Mouse (Mus musculus) ovary, postnatal 14 days (tissue): Measurements from ENCODE around the gene Sync.

Experiments used
- DNase-seq: peaks from one replicate; pipeline ENCODE4 v3.0.0; 2022; ENCODE audit warnings: low spot score

Sync gene

DNA sequence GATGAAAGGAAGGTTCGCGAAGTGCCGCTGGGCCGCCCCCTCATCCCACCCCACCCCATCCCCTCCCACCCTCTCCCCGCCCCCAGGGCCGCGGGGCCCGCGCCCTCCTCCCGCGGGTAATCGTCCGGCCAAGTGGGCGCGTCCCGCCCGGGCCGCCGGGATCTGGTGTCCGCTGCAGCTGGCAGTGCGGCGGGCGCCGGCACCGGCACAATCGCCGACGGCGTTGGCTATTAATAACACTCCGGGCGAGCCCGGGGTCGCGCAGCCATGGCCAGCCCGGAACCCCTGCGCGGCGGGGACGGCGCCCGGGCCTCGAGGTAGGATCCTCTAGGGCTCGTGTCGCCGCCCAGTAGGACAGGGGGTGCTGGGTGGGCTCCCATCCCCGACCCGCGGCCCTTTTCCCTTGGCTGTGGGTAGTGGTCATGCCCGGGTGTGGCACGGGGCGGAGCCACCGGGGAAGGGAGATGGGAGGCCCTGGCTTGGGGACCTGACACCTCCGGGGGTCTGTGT is at the start of gene Sync:
Sync (plus strand) TSS at position 146 of the 510 bp plus-strand sequence.
- peak; percentile 31 for DNase-seq

DNA sequence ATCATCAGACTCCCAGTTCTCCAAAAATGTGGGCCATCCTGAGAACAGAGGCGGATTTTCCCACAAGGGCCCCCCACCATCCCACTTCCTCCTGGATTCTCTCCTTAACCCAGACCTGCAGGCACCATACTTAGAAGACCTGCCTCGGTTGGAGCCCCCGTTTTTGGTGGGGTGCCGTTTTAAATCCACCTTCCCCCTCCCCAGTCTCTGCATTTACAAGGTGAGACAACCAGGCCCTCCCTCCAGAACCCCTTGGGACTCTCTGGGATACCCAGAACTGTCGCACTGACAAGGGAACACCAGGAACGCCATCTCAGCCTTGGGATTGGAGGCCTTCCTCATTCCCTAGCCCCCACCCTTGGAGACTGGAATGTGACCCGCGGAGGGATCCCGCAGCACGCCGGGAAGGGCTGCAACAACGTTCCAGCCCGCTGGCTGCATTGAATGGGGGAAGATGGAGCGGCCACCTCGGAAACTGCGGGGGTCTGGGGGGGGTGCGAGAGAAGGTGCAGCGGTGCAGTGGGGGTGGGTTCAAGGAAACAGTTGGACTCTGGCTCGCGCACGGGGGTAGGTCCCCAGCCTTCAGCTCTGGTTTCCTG is 49.5 kb upstream of the Sync start:
- DNase-seq, result no peak

DNA sequence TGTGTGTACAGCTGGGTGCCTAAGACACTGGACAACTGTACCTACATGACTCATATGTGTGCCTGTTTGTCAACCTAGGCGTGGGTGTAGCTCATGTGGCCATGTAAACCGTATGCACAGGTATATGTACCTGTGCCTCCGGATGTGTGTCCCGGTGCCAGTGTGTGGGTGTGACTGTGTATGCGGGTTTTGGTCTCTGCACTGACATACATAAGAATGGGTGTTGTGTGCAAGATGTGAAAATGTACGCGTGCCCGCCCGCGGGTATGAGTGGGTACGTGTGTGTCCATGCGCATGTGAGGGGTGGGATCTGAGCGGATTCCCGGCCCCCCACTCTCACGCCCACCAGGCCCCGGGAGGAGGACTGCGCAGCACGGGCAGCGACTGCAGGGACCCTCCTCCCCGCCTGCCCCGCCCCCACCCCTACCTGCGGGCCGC is 48.8 kb upstream of the Sync start:
- DNase-seq, result no peak

DNA sequence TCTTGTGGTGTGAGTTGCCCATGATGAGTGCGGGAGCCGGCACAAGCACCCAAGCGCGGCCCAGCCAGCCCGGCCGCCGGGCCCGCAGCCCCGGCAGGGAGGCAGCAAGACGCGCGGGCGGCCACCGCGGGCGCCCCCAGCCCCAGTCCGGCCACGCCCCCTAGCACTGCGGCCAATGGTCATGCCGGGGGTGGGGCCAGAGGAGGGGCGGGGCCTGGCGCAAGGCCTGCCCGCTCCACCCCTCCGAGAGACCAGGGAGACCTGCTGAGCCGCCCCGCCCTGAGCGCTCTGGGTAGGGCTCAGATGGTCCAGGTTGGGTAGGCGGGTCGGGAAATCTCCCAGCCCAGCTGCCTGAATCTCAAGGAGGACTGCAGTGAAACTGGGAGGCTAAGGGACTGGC is 48.3 kb upstream of the Sync start:
- DNase-seq, result peak; percentile 73

DNA sequence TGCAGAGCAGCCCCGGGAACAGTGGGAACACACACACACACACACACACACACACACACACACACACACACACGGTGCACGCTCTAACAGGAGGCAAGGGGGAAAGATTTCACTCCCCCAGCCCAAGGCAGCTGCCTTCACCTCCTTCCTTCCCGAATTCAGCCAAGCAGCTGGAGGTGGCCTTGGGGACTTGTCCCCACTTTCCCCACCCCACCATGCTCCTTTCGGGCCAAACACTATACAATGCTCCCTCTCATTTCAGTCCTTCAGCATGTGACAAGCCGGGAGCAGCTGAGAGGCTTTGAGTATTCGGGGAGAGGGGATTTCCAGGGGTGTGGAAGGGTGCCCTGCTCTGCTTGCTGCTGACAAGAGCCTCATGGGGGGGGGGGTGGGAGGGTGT is 45.5 kb upstream of the Sync start:
- DNase-seq, result no peak

DNA sequence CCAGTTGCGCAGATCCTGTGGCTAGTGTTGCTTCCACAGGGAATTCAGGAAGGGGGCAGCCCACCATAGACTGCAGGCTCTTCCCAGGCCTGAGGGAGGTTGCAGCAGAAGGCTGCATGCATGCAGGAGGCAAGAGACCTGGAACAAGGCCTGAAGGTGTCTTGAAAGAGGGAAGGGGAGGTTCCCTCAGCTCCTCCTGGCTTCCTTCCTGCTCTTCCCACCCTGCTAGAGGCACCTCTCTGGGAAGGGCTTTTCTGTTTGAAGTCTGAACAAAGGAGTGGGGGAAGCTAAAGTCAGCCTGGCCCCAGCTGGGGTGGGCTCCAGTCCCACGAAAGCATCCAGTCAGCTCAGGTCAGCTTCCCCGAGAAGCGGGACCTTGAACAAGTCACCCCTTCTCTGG is 45.1 kb upstream of the Sync start:
- DNase-seq, result no peak

DNA sequence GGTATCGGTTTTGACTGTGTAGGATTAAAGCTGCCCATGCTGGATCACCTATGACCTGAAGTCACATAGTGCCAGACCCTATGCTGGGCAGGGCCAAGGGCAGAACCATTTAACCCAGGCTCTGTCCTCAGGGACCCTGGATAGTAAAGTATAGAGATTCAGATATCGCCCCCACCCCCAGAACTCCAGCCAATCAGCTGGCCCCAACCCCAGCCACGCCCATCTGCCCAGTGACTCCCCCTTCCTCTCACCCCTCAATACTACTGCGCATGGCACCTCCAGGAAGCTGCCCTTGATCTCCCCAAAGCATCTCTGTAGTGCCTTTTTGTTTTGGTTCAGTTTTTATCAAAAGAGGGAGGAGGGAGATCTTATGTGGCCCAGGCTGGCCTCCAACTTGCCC is 44.7 kb upstream of the Sync start:
- no peak for DNase-seq

DNA sequence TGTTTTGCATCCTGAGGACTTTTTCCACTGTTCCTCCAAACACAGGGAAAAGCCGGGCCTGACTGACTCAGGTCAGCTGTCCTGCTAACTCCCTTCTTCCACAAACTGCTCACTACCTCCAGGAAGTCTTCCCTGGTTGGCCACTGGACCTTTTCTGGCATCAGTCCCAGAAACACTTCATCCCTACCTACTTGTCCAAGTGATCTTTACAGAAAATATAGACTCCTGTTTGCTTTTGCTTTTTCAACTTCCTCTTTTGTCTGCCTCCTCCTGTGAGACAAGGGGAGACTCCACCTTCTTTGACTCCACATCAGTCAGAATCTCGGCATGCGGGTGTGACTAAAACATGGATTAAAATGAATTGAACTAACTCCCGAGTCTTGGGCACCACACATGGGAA is 42.6 kb upstream of the Sync start:
- no peak for DNase-seq

DNA sequence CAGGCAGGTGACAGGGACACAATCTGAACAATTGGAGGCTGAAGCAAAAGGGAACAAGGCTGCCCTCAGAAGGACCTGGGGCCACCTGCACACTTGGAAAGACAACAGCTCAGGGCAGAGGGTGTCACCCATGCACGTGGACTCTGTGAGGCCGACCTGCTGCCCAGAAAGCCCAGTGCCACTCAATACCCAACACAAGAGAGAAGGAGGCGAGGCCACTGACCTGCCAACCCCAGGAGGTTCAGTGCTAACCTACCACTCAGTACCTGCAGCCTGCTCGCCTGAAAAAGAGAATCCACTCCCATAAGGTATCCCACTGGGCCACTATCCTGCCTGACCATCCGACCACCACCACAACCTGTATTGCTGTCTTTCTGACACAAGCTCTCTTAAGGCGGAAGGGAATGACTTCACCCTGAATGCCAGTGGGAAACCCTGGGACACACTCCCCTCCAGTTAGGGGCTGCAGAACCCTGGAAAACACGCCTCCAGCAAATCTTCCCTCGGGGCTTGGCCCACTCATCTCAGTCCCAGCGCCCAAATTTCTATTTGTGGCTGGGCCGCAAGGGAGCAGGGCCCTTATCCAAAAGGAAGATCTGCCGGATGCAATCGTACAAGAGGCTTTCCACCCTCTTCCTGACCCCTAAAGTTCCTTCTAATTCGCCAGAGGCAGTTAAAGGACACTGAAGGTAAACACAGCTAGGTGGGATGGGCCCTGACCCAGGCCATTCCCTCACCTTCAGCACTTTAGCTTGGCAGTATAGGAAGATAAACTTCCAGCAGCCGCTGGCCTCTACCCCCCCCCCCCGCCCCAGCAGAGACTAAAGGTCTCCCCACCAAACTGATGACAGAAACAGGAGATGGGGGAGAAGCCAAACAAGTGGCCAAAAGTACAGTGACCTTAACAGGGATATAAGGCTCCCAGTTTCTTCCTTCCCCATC is 40.8 kb upstream of the Sync start:
- DNase-seq, result no peak

DNA sequence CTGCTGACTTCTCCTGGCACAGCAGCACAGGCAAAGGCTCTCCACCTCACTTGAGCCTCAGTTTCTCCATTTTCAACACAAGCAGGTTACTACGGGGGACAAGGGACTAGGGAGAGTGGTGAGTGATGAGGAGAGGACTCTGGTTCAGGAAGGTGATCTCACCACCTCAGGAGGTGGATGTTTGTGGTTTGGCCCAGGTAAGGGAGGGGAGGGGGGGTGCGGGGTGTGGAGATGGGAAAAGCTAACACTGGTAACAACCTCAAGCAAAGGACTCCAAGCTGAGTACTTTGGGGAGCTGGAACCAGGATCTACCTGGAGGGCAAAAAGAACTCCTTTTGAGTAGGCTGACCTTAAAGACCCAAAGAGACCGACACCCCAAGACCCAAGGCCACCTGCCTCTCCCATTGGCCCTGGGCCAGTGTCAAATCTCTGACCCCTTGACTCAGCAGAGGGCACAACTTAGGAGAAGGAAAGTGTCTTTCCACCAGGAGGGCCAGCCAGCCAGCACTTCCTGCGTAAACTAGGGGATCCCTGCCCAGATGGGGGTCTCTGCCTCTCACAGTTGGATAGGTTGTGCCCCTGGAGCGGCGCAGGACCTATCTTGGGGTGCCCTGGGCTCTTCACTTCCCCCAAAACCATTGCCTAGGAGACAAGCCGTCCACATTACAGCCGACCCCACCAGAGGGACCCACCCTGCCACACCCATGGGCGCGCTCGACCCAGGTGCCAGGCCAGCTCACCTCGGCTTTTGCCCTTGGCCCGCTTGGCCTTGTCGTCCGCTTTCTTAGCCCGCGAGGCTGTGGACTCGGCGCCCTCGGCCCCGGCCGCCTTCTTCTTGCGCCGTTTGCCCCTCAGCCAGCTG is 39.8 kb upstream of the Sync start:
- DNase-seq, result no peak

DNA sequence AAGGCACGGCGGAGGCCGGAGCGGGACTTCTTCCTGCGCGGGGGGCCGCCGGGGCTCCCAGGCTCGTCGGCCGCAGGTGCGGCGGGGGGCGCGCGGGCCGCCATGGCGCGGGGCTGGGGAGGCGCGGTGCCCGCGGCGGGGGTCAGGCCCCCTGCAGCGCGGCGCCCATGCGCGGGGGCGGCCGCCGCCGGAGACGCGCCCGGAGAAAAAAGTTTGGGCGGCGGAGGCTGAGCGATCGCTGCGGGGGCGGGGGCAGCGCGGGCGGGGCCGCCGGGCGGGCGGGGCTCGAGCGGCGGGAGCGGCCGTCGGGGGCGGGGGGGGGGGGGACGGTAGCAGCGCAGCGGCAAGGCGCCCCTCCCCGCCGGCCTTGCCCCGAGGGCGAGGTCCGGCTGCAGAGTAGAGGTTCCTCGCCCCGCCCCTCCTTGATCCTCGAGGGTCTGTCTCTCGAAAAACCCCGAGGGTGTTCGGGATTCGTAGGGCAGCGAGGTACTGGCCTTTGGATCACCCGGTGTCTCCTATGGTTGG is 39.1 kb upstream of the Sync start:
- DNase-seq, result no peak

DNA sequence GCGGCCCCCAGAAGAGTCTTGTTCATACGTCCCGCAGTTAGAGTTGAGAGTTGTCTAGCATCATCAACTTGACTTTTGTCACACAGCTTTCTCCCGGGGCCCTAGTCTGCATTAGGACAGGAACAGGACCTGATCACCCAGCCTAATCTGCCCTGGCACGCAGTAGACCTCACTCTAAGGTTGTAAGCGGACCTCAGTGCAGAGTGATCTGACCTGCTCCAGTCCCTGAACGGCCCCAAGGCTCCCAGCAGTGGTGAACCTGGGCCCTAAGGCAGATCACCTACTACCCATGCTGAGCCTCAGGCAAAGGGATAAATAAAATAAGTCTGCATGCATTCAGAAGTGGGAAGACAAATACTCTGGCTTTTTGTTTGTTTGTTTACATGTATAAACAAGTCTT is 38.1 kb upstream of the Sync start:
- DNase-seq, result no peak

DNA sequence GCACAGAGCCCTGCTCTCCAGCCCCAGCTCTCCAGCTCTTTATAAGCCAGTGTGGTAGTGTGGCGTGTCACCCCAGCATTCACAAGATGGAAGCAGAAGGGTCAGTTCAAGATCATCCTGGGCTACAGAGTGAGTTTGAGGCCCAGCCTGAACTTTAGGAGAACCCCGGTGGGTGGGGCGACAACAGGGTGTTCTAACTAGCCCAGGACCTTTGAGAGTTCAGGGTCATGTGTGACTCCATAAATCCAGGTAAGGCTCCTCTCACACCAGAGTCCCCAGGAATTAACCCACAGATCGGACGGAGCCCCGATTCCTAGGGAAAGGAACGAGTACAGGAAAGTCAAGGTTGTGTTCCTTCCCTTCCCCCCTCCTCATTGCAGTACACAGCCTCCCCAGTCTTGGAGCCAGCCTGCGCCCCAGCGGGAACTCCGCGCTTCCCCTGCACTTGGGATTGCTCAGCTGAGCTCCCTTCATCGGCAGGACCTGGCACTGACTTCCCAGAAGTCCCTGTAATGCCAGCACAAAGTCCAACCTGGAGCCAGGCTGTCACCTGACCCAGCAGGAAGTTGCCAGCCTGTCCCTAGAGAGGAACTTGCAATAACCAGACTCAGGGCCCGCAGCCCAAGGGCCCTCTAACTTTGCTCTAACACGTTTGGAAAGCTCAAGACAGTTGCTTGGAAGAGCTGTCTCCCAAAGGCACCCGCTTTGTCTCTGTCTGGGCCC is 36.5 kb upstream of the Sync start:
- no peak for DNase-seq

DNA sequence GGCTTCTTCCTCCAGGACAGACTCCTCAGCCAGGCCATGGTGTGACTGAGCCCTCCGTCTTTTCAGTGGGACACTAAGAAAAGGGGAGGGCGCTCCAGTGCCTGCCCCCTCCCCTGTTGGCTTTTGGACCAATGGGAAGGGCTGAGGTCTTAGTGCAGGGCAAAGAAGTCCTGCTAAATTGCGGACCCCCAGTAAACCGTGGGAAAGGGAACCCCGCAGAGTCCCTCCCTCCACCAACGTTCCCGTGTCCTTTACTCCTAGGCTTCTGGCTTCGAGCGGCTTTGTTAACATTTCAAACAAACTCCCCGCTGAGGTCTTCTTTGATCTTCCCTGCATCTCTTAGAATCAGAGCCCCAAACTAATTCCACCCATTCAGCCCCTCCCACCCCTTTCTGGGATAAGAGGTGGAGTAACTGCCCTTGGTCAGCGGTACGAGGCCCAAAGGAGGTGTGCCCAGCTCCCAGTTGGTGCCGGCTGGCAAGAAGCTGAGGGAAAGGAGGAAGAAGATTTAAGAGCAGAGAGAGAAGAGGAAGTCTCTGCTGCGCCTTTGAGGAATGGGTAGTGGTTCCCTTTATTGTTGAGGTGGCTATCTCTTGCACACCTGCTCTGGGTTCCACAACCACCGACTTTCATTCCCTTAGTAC is 35.8 kb upstream of the Sync start:
- DNase-seq, result no peak

DNA sequence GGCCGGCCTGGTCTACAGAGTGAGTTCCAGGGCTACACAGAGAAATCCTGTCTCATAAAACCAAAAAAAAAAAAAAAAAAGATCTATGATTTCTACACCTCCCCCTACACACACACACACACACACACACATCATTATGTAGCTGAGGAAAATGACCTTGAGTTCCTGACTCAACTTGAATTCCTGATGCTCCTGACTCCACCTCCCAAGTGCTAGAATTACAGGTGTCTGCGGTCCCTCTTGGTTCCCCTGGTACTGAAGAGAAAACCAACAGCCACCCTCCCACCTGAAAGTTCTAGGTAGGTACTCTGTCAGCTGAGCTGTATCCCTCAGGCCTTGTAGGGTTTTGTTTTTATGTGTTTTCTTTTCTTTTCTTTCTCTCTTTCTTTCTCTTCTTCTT is 34.9 kb upstream of the Sync start:
- DNase-seq, result no peak

DNA sequence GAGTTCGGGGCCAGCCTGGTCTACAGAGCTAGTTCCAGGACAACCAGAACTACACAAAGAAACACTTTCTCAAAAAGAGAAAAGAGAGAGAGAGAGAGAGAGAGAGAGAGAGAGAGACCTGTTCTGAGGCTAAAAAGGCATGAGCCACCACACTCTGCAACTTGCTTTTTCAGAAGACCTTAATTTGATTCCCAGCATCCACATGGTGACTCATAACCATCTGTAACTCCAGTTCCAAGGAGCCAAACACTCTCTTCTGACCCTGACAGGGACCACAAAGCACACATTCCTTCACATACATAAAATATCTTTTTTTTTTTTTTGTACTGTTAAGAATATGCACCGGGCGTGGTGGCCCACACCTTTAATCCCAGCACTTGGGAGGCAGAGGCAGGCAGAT is 32.8 kb upstream of the Sync start:
- DNase-seq, result no peak

DNA sequence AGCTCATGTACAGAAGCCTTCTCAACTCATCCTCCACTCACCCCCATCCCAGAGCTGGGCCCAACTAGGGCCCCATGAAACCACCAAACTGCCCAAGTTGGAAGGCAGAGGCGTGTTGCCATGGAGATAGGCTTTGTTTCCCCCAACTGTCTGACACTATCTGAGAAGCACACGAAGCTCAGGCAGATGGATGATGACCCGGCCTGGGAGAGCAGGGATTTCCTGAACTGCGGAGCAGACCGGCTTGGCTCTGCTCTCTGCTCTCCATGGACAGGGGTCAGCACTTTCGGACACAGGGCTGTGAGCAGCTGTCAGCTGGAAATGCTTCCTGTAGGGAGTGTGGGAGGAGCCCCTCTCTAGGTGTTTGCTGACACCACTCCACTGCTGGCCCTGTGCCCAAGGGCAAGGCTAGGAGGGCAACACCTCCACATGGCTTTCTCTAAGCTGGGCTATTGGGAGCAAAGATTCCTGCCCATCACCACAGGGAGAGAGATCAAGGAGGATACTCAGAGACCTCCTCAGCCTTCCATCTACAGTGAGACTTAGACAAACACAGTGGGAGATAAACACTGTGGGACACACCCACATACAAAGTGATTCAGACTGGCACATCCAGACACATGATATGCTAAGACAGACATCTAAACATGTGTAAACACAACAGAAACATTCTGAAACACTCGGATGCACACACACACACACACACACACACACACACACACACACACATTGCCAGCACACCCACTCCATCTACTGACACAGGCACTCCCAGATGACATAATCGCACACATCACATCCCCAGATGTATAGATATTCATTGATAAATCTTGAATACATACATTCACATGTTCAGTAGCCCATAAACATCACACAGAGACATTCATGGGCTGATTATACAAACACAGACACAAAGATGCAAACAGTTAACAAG is 30.7 kb upstream of the Sync start:
- no peak for DNase-seq

DNA sequence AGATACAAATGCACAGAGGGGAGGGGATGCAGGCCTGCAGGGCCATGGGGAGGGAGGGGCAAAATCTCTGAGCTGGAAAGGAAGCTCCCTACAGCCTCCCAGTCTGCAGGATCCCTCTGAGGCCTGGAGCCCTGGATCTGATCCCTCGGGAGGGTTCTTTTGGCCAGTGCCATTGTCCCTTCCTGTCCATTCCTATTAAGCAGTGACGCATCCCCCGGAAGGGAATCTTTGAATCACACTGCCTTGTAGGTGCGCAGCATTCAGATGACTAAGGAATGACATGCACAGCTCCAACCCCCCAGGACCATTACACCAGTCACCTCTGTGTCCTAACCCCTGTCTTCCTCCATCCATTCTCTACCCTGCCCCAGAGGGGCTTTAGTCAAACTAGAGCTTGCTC is 28.3 kb upstream of the Sync start:
- DNase-seq, result no peak

DNA sequence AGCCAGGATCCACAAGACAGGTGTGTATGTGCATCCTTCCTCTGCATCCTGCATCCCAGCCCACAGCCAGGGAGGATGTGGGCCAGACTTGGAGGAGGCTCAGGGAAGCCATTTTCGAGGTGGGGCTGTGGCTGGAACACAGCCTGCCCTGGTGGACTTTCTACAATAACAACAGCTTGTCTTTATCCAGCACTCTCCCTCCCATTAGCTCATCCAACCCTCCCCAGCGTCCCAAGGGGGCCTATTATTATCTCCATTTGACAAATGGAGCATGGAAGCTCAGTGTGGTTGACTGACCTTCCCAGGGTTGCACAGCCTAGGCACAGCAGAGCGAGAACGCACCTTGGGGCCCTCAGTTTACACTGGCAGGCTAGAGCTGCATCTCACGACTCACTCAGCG is 26.7 kb upstream of the Sync start:
- DNase-seq, result no peak

DNA sequence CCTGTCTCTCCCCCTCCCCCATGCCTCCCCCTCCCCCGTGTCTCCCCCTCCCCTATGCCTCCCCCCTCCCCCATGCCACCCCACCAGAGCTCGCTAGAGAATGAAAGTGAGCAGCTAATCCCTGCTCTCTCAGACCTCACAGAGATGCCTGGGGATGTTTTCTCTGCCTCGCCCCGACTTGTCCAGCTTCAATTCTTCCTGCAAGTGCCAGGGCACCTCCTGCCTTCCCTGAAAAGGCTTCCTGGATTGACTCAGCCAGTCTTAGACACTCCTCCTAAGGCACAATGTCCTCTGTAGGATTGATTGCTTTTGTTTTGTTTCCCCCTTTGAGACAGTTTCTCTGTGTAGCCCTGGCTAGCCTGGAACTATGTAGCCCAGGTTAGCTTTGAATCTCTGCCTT is 26.2 kb upstream of the Sync start, which contains the start of gene C77080:
C77080 (minus strand) TSS at position 209 of the 400 bp plus-strand sequence.
- DNase-seq, result no peak
